Mouse (Mus musculus) liver, adult 2 months (tissue): ENCODE data around the gene Tnks1bp1.

Experiments
- CTCF ChIP-seq: fragments of 200-500 bp; IDR thresholded peaks from 2 replicates; pipeline ENCODE4 v1.5.1; 2011; ENCODE audit warnings: low read depth, low read length, control low read depth
- POLR2A ChIP-seq: fragments of 200-500 bp; IDR thresholded peaks from 2 replicates; pipeline ENCODE4 v1.6.1; 2011; ENCODE audit warnings: low read length, control low read depth; ENCODE audit not compliant: insufficient read depth; ENCODE audit errors: extremely low read depth

- no peak for TF ChIP-seq CTCF
- TF ChIP-seq POLR2A = no peak
These were observed 2.9 kb downstream of the Tnks1bp1 start for GRCm38 (mm10) chr2:85050746-85051145.
